Mouse (Mus musculus) intestine, embryonic 16.5 days (tissue): ENCODE data around the gene Zfp423. TPM values are rescaled to one million over a fixed set of nuclear protein-coding genes. Genes with fewer than 3 reads are reported as not detected.
A peak's percentile ranks its signal among the peaks of the same experiment; 100 is the strongest.

Source experiments
- ATAC-seq: fragments of 200-750 bp; cut with Nextera tagmentation; 2 replicates; pipeline ENCODE4 v1.8.0; 2017; ENCODE audit warnings: moderate TSS enrichment, moderate library complexity
- H3K27ac ChIP-seq: fragments of 300-500 bp; sonication (generic); 2 replicates; pipeline ENCODE4 v1.5.1; 2014; ENCODE audit warnings: mild to moderate bottlenecking, low read length
- H3K27me3 ChIP-seq: fragments of 300-500 bp; sonication (generic); replicated peaks from 2 replicates; pipeline ENCODE4 v1.6.1; 2014; ENCODE audit warnings: low read length, control low read depth, mixed read lengths; ENCODE audit not compliant: control insufficient read depth, insufficient read depth
- H3K36me3 ChIP-seq: fragments of 300-500 bp; sonication (generic); 2 replicates; pipeline ENCODE4 v1.6.1; 2014; ENCODE audit warnings: low read length, control low read depth; ENCODE audit not compliant: control insufficient read depth, insufficient read depth
- H3K4me1 ChIP-seq: fragments of 300-500 bp; sonication (generic); 2 replicates; pipeline ENCODE4 v1.6.1; 2014; ENCODE audit warnings: low read length, control low read depth, mixed read lengths; ENCODE audit not compliant: control insufficient read depth, insufficient read depth
- H3K4me2 ChIP-seq: fragments of 300-500 bp; sonication (generic); 2 replicates; pipeline ENCODE4 v1.6.1; 2014; ENCODE audit warnings: low read depth, low read length, control low read depth
- H3K4me3 ChIP-seq: fragments of 300-500 bp; sonication (generic); 2 replicates; pipeline ENCODE4 v1.5.1; 2014; ENCODE audit warnings: mild to moderate bottlenecking, low read length
- H3K9ac ChIP-seq: fragments of 300-500 bp; sonication (generic); 2 replicates; pipeline ENCODE4 v1.6.1; 2014; ENCODE audit warnings: low read depth, low read length
- H3K9me3 ChIP-seq: fragments of 300-500 bp; sonication (generic); 2 replicates; pipeline ENCODE4 v1.6.1; 2016; ENCODE audit warnings: low read length, control low read depth; ENCODE audit not compliant: control insufficient read depth
- WGBS: fragments of 180-500 bp; shearing (Covaris S2); extraction: QIAGEN DNeasy Blood & Tissue Kit; methylation state at CpG from one replicate; pipeline ENCODE4 v1.1.7; 2014; 5-methylcytosine and 5-hydroxymethylcytosine counted together
- polyA plus RNA-seq: library from polyadenylated mRNA; unstranded; fragments of >200 nt; fragmentation: Nextera tagmentation; extraction: Ambion mirVana; gene quantifications from 2 replicates; pipeline ENCODE4 v1.2.1, GENCODE M21; 2015

Gene Zfp423
- polyA plus RNA-seq, 1 experiment from 2014 or later = 2.4 TPM

DNA sequence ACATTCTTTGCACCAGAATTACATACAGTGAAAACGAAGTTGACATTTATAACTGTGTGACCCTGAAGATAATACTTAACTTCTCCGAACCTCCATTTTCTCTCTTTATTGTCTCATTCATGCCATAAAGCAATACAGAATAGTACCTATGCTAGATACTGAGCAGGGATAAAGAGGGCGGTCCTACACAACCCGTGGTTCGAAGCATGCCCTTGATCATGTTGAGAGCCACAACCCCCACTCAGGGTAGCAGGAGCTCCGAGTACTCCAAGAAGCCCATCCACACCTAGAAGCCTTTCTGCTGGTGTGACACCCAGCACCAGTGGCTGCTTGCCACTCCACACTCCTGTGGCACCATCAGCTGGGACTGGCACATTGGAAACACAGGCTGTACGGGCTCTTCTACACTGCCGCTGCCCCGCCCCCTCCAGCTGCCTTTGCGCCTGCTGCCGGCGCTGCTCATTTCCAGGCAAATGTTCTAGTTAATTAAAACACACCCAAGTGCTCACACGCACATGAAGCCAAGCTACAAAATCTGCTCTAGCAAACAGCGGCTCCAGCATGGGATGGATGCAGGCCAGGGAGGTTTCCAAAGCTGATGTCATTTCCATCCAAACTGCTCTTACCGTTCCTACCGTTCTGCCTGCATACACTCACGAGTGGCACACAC is 147.9 kb downstream of the Zfp423 start:
- peak; percentile 28; the same call in 1 of the 2 replicates for ATAC-seq
- Histone ChIP-seq H3K27ac (no peak overlapping the region), H3K9ac (no peak overlapping the region), H3K36me3 (no peaks in the 10 kb centered on the region), H3K4me2 (no peak overlapping the region), H3K4me1 (peaks cover 5% of the 10 kb centered on the region; the same call in 1 of the 2 replicates), H3K4me3 (no peak overlapping the region), H3K9me3 (no peaks in the 10 kb centered on the region), H3K27me3 (no peaks in the 10 kb centered on the region)
- WGBS = 67% methylated on average over 17 of the region's 17 CpGs

DNA sequence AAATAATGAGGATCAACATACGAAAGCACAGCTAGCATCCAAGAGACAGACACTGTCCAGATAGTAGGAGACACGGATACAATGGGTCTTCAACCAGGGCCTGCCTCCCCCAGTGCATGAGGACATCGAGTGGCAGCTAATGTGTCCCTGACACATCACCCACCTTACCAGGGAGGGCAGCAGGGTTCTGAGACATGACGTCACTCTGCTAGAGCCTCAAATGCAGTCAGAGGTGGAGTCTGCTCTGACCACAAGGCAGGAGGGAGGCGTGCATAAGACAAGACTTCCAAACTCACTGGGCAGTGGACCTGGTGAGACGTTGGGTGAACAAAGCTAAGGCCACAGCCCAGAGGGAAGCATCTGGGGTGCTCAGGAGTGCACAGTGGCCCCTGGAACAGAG is 148.6 kb downstream of the Zfp423 start:
- H3K27me3 ChIP-seq = no peaks in the 10 kb centered on the region
- 72% methylated on average over 6 of the region's 6 CpGs for WGBS
- H3K4me3 ChIP-seq = no peak overlapping the region
- peaks cover 5% of the 10 kb centered on the region; the same call in 1 of the 2 replicates for H3K4me1 ChIP-seq
- no peak for ATAC-seq
- no peak overlapping the region for H3K27ac ChIP-seq
- no peaks in the 10 kb centered on the region for H3K9me3 ChIP-seq
- no peak overlapping the region for H3K4me2 ChIP-seq
- no peaks in the 10 kb centered on the region for H3K36me3 ChIP-seq
- H3K9ac ChIP-seq = no peak overlapping the region

DNA sequence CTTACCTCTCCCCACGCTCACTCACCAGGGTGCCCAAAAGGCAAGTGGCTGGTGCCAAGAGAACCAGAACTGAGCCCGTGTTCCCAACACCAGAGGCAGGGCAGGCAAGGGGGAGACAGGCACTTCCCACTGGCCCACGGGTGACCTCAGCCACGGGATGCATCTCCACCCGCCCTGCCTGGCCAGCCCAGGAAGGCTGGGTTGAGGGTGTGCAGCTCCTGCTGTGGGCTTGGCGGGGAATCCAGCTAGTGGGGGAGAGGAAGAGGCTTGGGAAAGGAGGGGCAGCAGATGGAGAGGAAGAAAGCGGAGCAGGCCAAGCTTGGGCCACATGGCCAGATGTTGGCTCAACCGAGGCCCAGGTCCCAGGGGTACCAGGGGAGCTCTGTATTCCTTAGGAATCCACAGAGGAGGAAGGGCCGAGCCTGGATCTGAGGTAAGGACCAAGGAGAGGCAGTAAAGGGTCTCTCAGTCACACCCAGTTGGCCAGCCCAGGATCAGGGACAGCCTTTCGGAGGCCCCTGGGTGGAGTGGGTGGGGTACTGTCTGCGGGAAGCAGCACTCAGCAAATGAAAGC is 155.0 kb downstream of the Zfp423 start:
- H3K4me1 ChIP-seq = peaks cover 11% of the 10 kb centered on the region
- H3K9me3 ChIP-seq = no peaks in the 10 kb centered on the region
- peak; percentile 71 for ATAC-seq
- H3K27ac ChIP-seq = peak overlapping the region; percentile 33; the same call in 1 of the 2 replicates
- no peaks in the 10 kb centered on the region for H3K27me3 ChIP-seq
- H3K4me3 ChIP-seq = no peak overlapping the region
- no peak overlapping the region for H3K4me2 ChIP-seq
- no peaks in the 10 kb centered on the region for H3K36me3 ChIP-seq
- H3K9ac ChIP-seq = peak overlapping the region; percentile 43
- 30% methylated on average over 11 of the region's 11 CpGs for WGBS

DNA sequence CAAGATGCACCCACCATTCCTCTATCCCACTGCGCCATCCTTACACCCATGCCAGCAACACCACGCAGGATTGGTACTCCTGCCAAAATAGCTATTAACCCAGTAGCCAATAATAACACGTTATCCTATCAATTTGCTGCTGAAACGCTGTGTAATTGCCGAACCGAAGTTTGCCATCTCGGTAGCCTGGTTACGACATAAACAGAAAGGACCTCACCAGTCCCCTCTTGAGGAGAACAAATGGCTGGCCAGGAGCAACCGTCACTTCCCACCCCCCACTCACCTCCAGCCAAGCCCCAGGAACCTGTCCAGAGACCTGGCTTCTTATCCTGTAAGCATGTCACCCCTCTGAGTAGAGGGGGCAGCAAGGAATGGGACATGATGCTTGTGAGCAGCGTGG is 156.0 kb downstream of the Zfp423 start:
- no peak for ATAC-seq
- no peak overlapping the region for H3K4me3 ChIP-seq
- 70% methylated on average over 10 of the region's 10 CpGs for WGBS
- no peak overlapping the region for H3K27ac ChIP-seq
- H3K4me1 ChIP-seq = peaks cover 11% of the 10 kb centered on the region
- no peaks in the 10 kb centered on the region for H3K9me3 ChIP-seq
- H3K27me3 ChIP-seq = no peaks in the 10 kb centered on the region
- no peaks in the 10 kb centered on the region for H3K36me3 ChIP-seq
- H3K9ac ChIP-seq = no peak overlapping the region
- H3K4me2 ChIP-seq = no peak overlapping the region

DNA sequence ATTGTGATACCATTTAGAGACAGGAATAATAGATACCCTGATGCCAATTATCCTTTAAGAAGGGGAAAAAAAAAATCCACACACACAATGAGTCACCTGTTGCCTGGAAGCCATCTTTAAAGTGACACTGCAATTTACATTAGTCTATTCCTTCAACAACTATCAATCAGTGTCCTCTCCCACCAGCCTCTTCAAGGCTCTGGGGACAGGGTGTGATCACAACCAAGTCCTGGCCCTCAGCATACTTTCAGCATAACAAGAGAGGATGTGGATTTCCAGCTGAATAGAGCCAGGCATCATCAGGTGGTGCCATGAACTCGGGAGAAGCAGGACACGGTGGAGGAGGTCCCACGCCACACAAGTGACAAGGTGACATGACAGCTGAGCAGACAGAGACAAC is 156.8 kb downstream of the Zfp423 start:
- Histone ChIP-seq H3K4me2 (no peak overlapping the region), H3K36me3 (no peaks in the 10 kb centered on the region), H3K9me3 (no peaks in the 10 kb centered on the region), H3K9ac (no peak overlapping the region), H3K27ac (no peak overlapping the region), H3K4me1 (peaks cover 11% of the 10 kb centered on the region), H3K27me3 (no peaks in the 10 kb centered on the region), H3K4me3 (no peak overlapping the region)
- 63% methylated on average over 3 of the region's 3 CpGs for WGBS
- no peak for ATAC-seq

- Histone ChIP-seq H3K4me2 (no peak overlapping the region), H3K4me3 (no peak overlapping the region), H3K9me3 (no peaks in the 10 kb centered on the region), H3K27me3 (no peaks in the 10 kb centered on the region), H3K9ac (no peak overlapping the region), H3K36me3 (no peaks in the 10 kb centered on the region), H3K27ac (no peak overlapping the region), H3K4me1 (peaks cover 11% of the 10 kb centered on the region)
- ATAC-seq = no peak
- 83% methylated on average over 11 of the region's 11 CpGs for WGBS
Observed at GRCm38 (mm10) chr8:87800121-87800520, 159.3 kb downstream of the Zfp423 start.

GRCm38 (mm10) chr8:87796234-87796633 is 163.2 kb downstream of the Zfp423 start:
- Histone ChIP-seq H3K4me3 (no peak overlapping the region), H3K27me3 (no peaks in the 10 kb centered on the region), H3K4me2 (no peak overlapping the region), H3K4me1 (no peaks in the 10 kb centered on the region), H3K27ac (no peak overlapping the region), H3K9me3 (no peaks in the 10 kb centered on the region), H3K9ac (no peak overlapping the region), H3K36me3 (no peaks in the 10 kb centered on the region)
- 71% methylated on average over 7 of the region's 7 CpGs for WGBS
- no peak for ATAC-seq

DNA sequence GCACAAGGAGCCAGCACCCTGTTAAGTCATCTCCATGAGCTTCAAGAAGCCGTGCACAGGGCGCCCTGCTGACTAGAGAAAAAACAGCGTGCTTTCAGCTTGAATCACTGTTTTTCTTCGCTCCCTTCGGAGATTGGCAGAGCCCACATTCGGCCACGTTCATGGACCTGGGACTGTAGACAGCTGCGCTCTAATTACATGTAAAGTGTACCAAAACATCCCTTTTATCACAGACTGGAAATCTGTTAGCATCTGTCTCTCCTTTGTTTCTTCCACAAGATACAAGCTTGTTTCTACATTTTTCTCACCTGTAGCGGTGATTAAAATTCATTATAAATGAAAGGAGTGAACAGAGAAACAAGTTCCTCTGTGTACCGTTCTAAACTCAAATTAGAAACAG is 164.8 kb downstream of the Zfp423 start:
- Histone ChIP-seq H3K27me3 (no peaks in the 10 kb centered on the region), H3K27ac (no peak overlapping the region), H3K4me3 (no peak overlapping the region), H3K9ac (no peak overlapping the region), H3K36me3 (no peaks in the 10 kb centered on the region), H3K4me2 (no peak overlapping the region), H3K4me1 (no peaks in the 10 kb centered on the region), H3K9me3 (no peaks in the 10 kb centered on the region)
- no peak for ATAC-seq
- 81% methylated on average over 10 of the region's 10 CpGs for WGBS

- Histone ChIP-seq H3K36me3 (no peaks in the 10 kb centered on the region), H3K4me2 (no peak overlapping the region), H3K9ac (no peak overlapping the region), H3K9me3 (no peaks in the 10 kb centered on the region), H3K27ac (no peak overlapping the region), H3K4me1 (no peaks in the 10 kb centered on the region), H3K4me3 (no peak overlapping the region), H3K27me3 (no peaks in the 10 kb centered on the region)
- WGBS = 79% methylated on average over 6 of the region's 6 CpGs
- ATAC-seq = no peak
Observed at GRCm38 (mm10) chr8:87791103-87791502, 168.3 kb downstream of the Zfp423 start.
